In the genomic region with DNA sequence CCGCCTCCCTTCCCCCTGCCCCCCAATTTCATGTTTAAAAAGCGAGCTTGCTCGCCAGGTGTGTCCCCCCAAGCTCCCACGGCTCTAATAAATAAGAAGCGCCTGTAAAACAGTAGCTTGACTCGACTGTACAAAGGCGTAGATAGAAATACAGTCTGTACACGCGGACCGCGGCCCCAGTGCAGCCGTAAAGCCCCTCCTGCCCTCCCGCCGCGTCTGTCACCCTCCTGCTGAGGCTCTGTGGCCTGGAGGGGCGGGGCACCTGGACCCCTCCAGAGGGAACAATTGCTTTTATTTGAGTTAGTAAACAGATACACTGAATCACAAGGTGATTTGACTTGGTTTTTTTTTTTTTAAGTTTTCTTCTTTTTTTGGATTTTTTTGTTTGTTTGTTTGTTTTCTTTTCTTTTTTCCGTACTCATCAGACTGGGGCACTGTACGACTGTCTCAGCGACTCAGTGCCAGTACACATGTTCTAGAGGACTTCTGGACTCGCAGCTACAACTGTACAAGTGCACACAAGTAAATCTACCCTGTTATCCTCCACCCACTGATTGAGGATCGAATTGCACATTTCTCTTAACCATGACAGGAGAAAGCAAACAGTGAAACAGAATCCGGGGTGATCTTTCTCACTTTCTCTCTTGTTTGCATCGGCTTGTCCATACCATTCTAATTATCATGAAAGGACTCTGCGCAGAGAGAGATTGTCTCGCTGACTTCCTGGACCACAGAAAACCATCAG, we compare ENCODE assay signal across 7 mouse cellular contexts.
DNase-seq lines count a peak whose midpoint lies in the region; ATAC-seq lines count a peak whose summit lies in the region.

No protein-coding gene starts in this region.

- no peak for DNase-seq in c-Kit-positive CD71-positive TER-119-positive erythroid progenitor cells, embryonic 14.5 days (ENCODE audit: low spot score)
- no peak for DNase-seq in ovary, postnatal 36 days (ENCODE audit: low spot score)

- H3K4me2 ChIP-seq in forebrain, embryonic 12.5 days, result peak overlapping the region; percentile 53
- peak overlapping the region; percentile 71 for H3K4me2 ChIP-seq in limb, embryonic 13.5 days (replicated peaks)
- H3K4me2 ChIP-seq in stomach, embryonic 14.5 days (replicated peaks; ENCODE audit: low read depth, low read length), result peak overlapping the region; percentile 93

- no peaks in the 10 kb centered on the region for H3K36me3 ChIP-seq in megakaryocyte, embryonic 14.5 days (replicated peaks; ENCODE audit: low read length)
- H3K36me3 ChIP-seq in forebrain, embryonic 12.5 days (replicated peaks), result 0 out of 2 replicates have a peak, but pooled peaks cover 4% of the 10 kb centered on the region
- H3K36me3 ChIP-seq in limb, embryonic 13.5 days, result no peaks in the 10 kb centered on the region
- no peaks in the 10 kb centered on the region for H3K36me3 ChIP-seq in stomach, embryonic 14.5 days (ENCODE audit: control insufficient read depth, insufficient read depth, low read length)

- H3K9me3 ChIP-seq in megakaryocyte, embryonic 14.5 days, result no peaks in the 10 kb centered on the region
- no peaks in the 10 kb centered on the region for H3K9me3 ChIP-seq in forebrain, embryonic 12.5 days
- no peaks in the 10 kb centered on the region for H3K9me3 ChIP-seq in limb, embryonic 13.5 days
- H3K9me3 ChIP-seq in stomach, embryonic 14.5 days (ENCODE audit: control insufficient read depth, low read depth, low read length), result no peaks in the 10 kb centered on the region

- peaks cover 3% of the 10 kb centered on the region; the same call in 1 of the 2 replicates for H3K4me1 ChIP-seq in megakaryocyte, embryonic 14.5 days
- peaks cover 12% of the 10 kb centered on the region for H3K4me1 ChIP-seq in forebrain, embryonic 12.5 days
- H3K4me1 ChIP-seq in limb, embryonic 13.5 days, result peaks cover 35% of the 10 kb centered on the region
- peaks cover 6% of the 10 kb centered on the region; the same call in 1 of the 2 replicates for H3K4me1 ChIP-seq in stomach, embryonic 14.5 days (ENCODE audit: control insufficient read depth, insufficient read depth, low read length)

- H3K27me3 ChIP-seq in megakaryocyte, embryonic 14.5 days (replicated peaks), result peaks cover 27% of the 10 kb centered on the region
- no peaks in the 10 kb centered on the region for H3K27me3 ChIP-seq in forebrain, embryonic 12.5 days
- 0 out of 2 replicates have a peak, but pooled peaks cover 3% of the 10 kb centered on the region for H3K27me3 ChIP-seq in limb, embryonic 13.5 days
- no peaks in the 10 kb centered on the region for H3K27me3 ChIP-seq in stomach, embryonic 14.5 days (ENCODE audit: control insufficient read depth, insufficient read depth, low read length)

- ATAC-seq in megakaryocyte, adult 5-6 weeks (ENCODE audit: poor library complexity, severe bottlenecking), result no peak
- ATAC-seq in forebrain, embryonic 12.5 days (ENCODE audit: low FRiP score), result 0 out of 2 replicates have a peak, but pooled peaks have one; percentile 60
- ATAC-seq in limb, embryonic 13.5 days (ENCODE audit: low FRiP score, low read depth), result no peak
- ATAC-seq in stomach, embryonic 14.5 days (ENCODE audit: insufficient number of reproducible peaks, insufficient read depth, low FRiP score, low read depth), result no peak

- peak overlapping the region; percentile 82 for H3K4me3 ChIP-seq in megakaryocyte, embryonic 14.5 days (replicated peaks)
- peak overlapping the region; percentile 11; the same call in 1 of the 2 replicates for H3K4me3 ChIP-seq in forebrain, embryonic 12.5 days (replicated peaks)
- H3K4me3 ChIP-seq in limb, embryonic 13.5 days, result peak overlapping the region; percentile 36
- peak overlapping the region; percentile 37 for H3K4me3 ChIP-seq in stomach, embryonic 14.5 days (ENCODE audit: low read depth, low read length)

- no peak overlapping the region for H3K27ac ChIP-seq in forebrain, embryonic 12.5 days
- H3K27ac ChIP-seq in limb, embryonic 13.5 days, result no peak overlapping the region
- H3K27ac ChIP-seq in stomach, embryonic 14.5 days (ENCODE audit: low read length), result no peak overlapping the region

- no peak overlapping the region for H3K9ac ChIP-seq in forebrain, embryonic 12.5 days
- H3K9ac ChIP-seq in limb, embryonic 13.5 days, result peak overlapping the region; percentile 36; the same call in 1 of the 2 replicates
- H3K9ac ChIP-seq in stomach, embryonic 14.5 days (replicated peaks; ENCODE audit: low read depth, low read length), result 0 out of 2 replicates have a peak overlapping the region, but pooled peaks have one; percentile 19

- 9% methylated on average over 25 of the region's 25 CpGs for WGBS in forebrain, embryonic 12.5 days
- WGBS in limb, embryonic 13.5 days, result 2% methylated on average over 25 of the region's 25 CpGs
- 3% methylated on average over 25 of the region's 25 CpGs for WGBS in stomach, embryonic 14.5 days

Comparison
In these comparisons a context has a peak if more than half of its experiments do, and no peak if none do; other contexts are left out.
1. H3K4me3 ChIP-seq: peak in every context shown above with its lines; median percentile 82 in megakaryocyte, embryonic 14.5 days; 37 in stomach, embryonic 14.5 days; 36 in limb, embryonic 13.5 days; 11 in forebrain, embryonic 12.5 days.